Mouse (Mus musculus) kidney, postnatal 25 days (tissue): ENCODE measurements around the gene Pno1.
"Not testable (repeated sequence)": the region's sequence is repeated elsewhere in the genome, so short reads cannot be mapped to it uniquely, and the experiment has no call there.

Source experiments
- DNase-seq, 2 experiments: peaks; one replicate each; pipeline ENCODE4 v3.0.0; 2021; ENCODE audit warnings: mixed read lengths in 2 of 2

Pno1 gene

GRCm38 (mm10) chr11:17211258-17212140 is at the start of gene Pno1:
Gene Pno1, minus strand, starts transcription at chr11:17211568.
- DNase-seq = peak; percentile 98 to 99

- peak; percentile 37 to 61 for DNase-seq
These were observed 46.5 kb upstream of the Pno1 start for GRCm38 (mm10) chr11:17257861-17258260.

- DNase-seq = peak; percentile 97 to 98
These were observed 46.1 kb upstream of the Pno1 start, which contains the start of gene C1d for GRCm38 (mm10) chr11:17257443-17257842. Gene C1d, plus strand, starts transcription at chr11:17257579.

- no peak for DNase-seq
These were observed 45.5 kb upstream of the Pno1 start for GRCm38 (mm10) chr11:17256813-17257365.

GRCm38 (mm10) chr11:17248715-17249114 is 37.3 kb upstream of the Pno1 start:
- no peak for DNase-seq

GRCm38 (mm10) chr11:17238598-17238997 is 27.2 kb upstream of the Pno1 start:
- DNase-seq = not testable (repeated sequence)

- no peak for DNase-seq
These were observed 25.2 kb upstream of the Pno1 start for GRCm38 (mm10) chr11:17236449-17237037.

- no peak for DNase-seq
These were observed 21.4 kb upstream of the Pno1 start for GRCm38 (mm10) chr11:17232792-17233191.

GRCm38 (mm10) chr11:17221126-17221525 is 9.8 kb upstream of the Pno1 start:
- DNase-seq = no peak

GRCm38 (mm10) chr11:17215475-17215874 is 4.1 kb upstream of the Pno1 start:
- DNase-seq = no peak

GRCm38 (mm10) chr11:17212903-17213509 is 1.6 kb upstream of the Pno1 start:
- no peak for DNase-seq

GRCm38 (mm10) chr11:17212141-17212495 is 750 bp upstream of the Pno1 start:
- DNase-seq = no peak

GRCm38 (mm10) chr11:17202481-17202880 is 8.9 kb downstream of the Pno1 start:
- DNase-seq = no peak

- no peak for DNase-seq
These were observed 10.4 kb downstream of the Pno1 start for GRCm38 (mm10) chr11:17200936-17201335.

GRCm38 (mm10) chr11:17199840-17200501 is 11.4 kb downstream of the Pno1 start:
- DNase-seq = no peak

GRCm38 (mm10) chr11:17199170-17199569 is 12.2 kb downstream of the Pno1 start:
- DNase-seq = no peak

GRCm38 (mm10) chr11:17192151-17192844 is 19.1 kb downstream of the Pno1 start:
- no peak for DNase-seq

GRCm38 (mm10) chr11:17188786-17189185 is 22.6 kb downstream of the Pno1 start:
- no peak for DNase-seq

- DNase-seq = no peak
These were observed 23.7 kb downstream of the Pno1 start for GRCm38 (mm10) chr11:17187649-17188048.

- no peak for DNase-seq
These were observed 28.2 kb downstream of the Pno1 start for GRCm38 (mm10) chr11:17183165-17183564.

- DNase-seq = no peak
These were observed 29.6 kb downstream of the Pno1 start, which contains the start of gene Wdr92 for GRCm38 (mm10) chr11:17181807-17182206. Gene Wdr92, plus strand, starts transcription at chr11:17182107.

GRCm38 (mm10) chr11:17180753-17181152 is 30.6 kb downstream of the Pno1 start:
- no peak for DNase-seq
